Mouse (Mus musculus): ENCODE data around the gene Olfr1093. TPM values are rescaled to one million over a fixed set of nuclear protein-coding genes. Genes with fewer than 3 reads are reported as not detected.

Olfr1093 gene
- polyA plus RNA-seq (2014; fragmentation: Nextera tagmentation; extraction: Ambion mirVana): not detected in 2 replicates

DNA sequence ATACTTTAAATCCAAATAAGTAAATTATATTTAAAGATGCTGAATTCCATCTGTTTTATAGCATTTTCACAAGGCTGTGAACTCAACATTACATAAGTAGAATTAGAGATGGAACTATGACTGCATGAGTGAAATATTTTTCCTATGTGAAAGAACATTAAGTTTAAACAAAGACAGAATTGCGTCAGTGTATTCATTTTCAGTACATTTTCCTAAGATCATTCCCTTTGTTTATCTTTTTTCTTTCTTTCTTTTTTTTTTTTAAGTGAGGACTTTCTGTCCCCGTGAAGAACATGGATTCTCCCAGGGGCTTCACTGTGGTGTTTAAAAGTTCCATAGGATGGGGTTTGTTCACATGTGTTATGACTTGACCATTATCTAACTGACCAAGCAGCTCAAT, at the start of gene Olfr1093:
Gene Olfr1093, plus strand, starts transcription at position 301 of the 400 bp plus-strand sequence.
- Histone ChIP-seq H3K4me3 (ENCODE audit: low read depth, low read length) (no peak within 1 kb of the TSS), H3K4me1 (ENCODE audit: control insufficient read depth, insufficient read depth, low read length) (no peaks in the 10 kb centered on the region)

DNA sequence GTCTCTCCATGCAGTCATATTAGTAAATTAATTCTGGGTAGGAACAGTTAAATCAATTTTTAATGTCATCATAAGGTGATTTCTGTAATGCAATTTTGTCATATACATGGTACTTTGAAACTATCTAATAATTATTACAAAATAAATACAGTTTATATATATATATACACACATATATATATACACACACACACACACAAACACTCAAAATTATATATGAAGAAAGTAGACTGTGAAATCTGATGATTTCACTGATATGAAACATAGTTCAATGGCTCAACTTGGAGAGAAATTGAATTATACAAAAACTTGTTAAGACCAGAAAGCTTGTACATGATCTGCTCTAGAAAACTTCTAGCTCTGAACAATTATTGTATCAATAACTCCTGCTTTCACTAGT, 48.7 kb upstream of the Olfr1093 start, which contains the start of gene Olfr1089:
Gene Olfr1089, minus strand, starts transcription at position 101 of the 400 bp plus-strand sequence.
- no peaks in the 10 kb centered on the region for H3K9me3 ChIP-seq (ENCODE audit: control insufficient read depth, low read length)
- H3K36me3 ChIP-seq (ENCODE audit: control insufficient read depth, insufficient read depth, low read length): no peaks in the 10 kb centered on the region
- H3K27me3 ChIP-seq (ENCODE audit: control insufficient read depth, insufficient read depth, low read length): no peaks in the 10 kb centered on the region
- no peak within 1 kb of the TSS for H3K4me3 ChIP-seq (ENCODE audit: low read depth, low read length)
- H3K4me1 ChIP-seq (ENCODE audit: control insufficient read depth, insufficient read depth, low read length): no peaks in the 10 kb centered on the region
- no peak for ATAC-seq (ENCODE audit: low read depth)
- no peak within 1 kb of the TSS for H3K27ac ChIP-seq (ENCODE audit: low read depth, low read length)
- no peak within 1 kb of the TSS for H3K4me2 ChIP-seq (ENCODE audit: low read depth, low read length)
- no peak within 1 kb of the TSS for H3K9ac ChIP-seq (replicated peaks; ENCODE audit: low read depth, low read length)

More for the DNA sequence above, at the start of gene Olfr1093:
- H3K9ac ChIP-seq (replicated peaks; ENCODE audit: low read depth, low read length): no peak within 1 kb of the TSS
- whole genome bisulfite sequencing: 78% methylated on average over 2 of the region's 2 CpGs
- H3K36me3 ChIP-seq (ENCODE audit: control insufficient read depth, insufficient read depth, low read length): no peaks in the 10 kb centered on the region
- no peak within 1 kb of the TSS for H3K4me2 ChIP-seq (ENCODE audit: low read depth, low read length)
- ATAC-seq (ENCODE audit: low read depth): no peak
- no peak within 1 kb of the TSS for H3K27ac ChIP-seq (ENCODE audit: low read depth, low read length)
- no peaks in the 10 kb centered on the region for H3K27me3 ChIP-seq (ENCODE audit: control insufficient read depth, insufficient read depth, low read length)
- no peaks in the 10 kb centered on the region for H3K9me3 ChIP-seq (ENCODE audit: control insufficient read depth, low read length)

DNA sequence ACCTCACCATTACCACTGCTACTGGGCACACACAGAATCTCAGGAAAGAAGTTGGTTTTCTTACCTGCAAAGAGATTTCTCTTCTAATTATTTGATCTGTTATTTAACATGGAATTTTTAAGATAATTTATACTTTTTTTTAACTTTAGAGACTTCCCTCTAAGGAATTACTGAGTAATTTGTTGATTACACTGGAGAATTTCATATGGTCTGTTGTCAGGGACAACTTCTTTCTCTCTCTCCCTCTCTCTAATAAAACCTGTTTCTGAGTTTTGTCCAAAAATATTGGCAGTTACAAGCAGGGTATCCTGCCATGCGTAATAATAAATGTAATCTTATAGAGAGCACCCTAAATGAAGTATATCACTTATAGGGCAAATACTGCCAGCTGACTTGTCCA, 23.4 kb upstream of the Olfr1093 start, which contains the start of gene Olfr1090:
Gene Olfr1090, minus strand, starts transcription at position 101 of the 400 bp plus-strand sequence.
- Histone ChIP-seq H3K9ac (replicated peaks; ENCODE audit: low read depth, low read length) (no peak within 1 kb of the TSS), H3K4me2 (ENCODE audit: low read depth, low read length) (no peak within 1 kb of the TSS), H3K4me1 (ENCODE audit: control insufficient read depth, insufficient read depth, low read length) (no peaks in the 10 kb centered on the region), H3K36me3 (ENCODE audit: control insufficient read depth, insufficient read depth, low read length) (no peaks in the 10 kb centered on the region), H3K9me3 (ENCODE audit: control insufficient read depth, low read length) (no peaks in the 10 kb centered on the region), H3K27ac (ENCODE audit: low read depth, low read length) (no peak within 1 kb of the TSS), H3K4me3 (ENCODE audit: low read depth, low read length) (no peak within 1 kb of the TSS), H3K27me3 (ENCODE audit: control insufficient read depth, insufficient read depth, low read length) (no peaks in the 10 kb centered on the region)
- no peak for ATAC-seq (ENCODE audit: low read depth)
- WGBS: 98% methylated on average over 1 of the region's 1 CpGs

DNA sequence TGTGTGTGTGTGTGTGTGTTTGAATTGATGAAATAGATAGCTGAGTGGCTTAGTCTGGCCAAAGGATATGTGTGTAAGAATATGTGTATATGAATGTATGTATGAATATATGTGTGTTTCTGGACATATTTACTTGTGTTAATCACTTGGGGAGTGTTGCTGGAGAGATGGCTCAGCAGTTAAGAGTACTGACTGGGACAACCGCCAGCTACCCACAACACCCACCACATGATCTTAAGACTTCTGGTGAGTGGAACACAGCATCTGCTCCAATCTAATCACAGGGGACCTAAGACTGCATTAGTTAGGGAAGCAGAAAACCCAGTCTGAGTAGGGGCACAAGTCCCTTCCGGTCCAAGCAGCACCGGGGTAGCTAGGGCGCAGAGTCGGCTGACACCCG, 21.2 kb upstream of the Olfr1093 start:
- WGBS: 95% methylated on average over 6 of the region's 6 CpGs
- H3K9ac ChIP-seq (replicated peaks; ENCODE audit: low read depth, low read length): no peak overlapping the region
- no peak overlapping the region for H3K4me3 ChIP-seq (ENCODE audit: low read depth, low read length)
- H3K27me3 ChIP-seq (ENCODE audit: control insufficient read depth, insufficient read depth, low read length): no peaks in the 10 kb centered on the region
- no peak overlapping the region for H3K4me2 ChIP-seq (ENCODE audit: low read depth, low read length)
- H3K4me1 ChIP-seq (ENCODE audit: control insufficient read depth, insufficient read depth, low read length): no peaks in the 10 kb centered on the region
- no peak for ATAC-seq (ENCODE audit: low read depth)
- H3K36me3 ChIP-seq (ENCODE audit: control insufficient read depth, insufficient read depth, low read length): no peaks in the 10 kb centered on the region
- H3K27ac ChIP-seq (ENCODE audit: low read depth, low read length): no peak overlapping the region
- H3K9me3 ChIP-seq (ENCODE audit: control insufficient read depth, low read length): no peaks in the 10 kb centered on the region

DNA sequence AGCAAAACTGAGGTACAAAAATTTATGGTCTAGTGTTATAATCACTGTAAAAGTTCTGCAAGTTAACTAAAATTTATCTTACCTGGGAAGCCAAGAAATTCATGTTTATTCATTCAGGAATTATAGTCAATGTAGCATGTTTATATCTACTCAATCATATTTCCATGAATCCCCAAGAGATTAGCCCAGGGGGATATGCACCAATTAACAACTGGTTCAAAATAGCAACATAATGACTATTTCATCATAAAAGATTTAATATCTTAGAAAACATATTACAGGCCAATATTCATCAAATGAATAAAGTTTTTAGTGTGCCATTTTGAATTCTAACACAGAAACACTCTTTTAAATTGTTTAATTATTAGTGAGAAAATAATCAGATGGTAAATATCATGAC, 27.6 kb downstream of the Olfr1093 start, which contains the start of gene Olfr141:
Gene Olfr141, minus strand, starts transcription at position 101 of the 400 bp plus-strand sequence.
- Histone ChIP-seq H3K9ac (replicated peaks; ENCODE audit: low read depth, low read length) (no peak within 1 kb of the TSS), H3K9me3 (ENCODE audit: control insufficient read depth, low read length) (no peaks in the 10 kb centered on the region), H3K27ac (ENCODE audit: low read depth, low read length) (no peak within 1 kb of the TSS), H3K4me2 (ENCODE audit: low read depth, low read length) (no peak within 1 kb of the TSS), H3K36me3 (ENCODE audit: control insufficient read depth, insufficient read depth, low read length) (no peaks in the 10 kb centered on the region), H3K4me3 (ENCODE audit: low read depth, low read length) (no peak within 1 kb of the TSS), H3K4me1 (ENCODE audit: control insufficient read depth, insufficient read depth, low read length) (no peaks in the 10 kb centered on the region), H3K27me3 (ENCODE audit: control insufficient read depth, insufficient read depth, low read length) (no peaks in the 10 kb centered on the region)
- no peak for ATAC-seq (ENCODE audit: low read depth)

DNA sequence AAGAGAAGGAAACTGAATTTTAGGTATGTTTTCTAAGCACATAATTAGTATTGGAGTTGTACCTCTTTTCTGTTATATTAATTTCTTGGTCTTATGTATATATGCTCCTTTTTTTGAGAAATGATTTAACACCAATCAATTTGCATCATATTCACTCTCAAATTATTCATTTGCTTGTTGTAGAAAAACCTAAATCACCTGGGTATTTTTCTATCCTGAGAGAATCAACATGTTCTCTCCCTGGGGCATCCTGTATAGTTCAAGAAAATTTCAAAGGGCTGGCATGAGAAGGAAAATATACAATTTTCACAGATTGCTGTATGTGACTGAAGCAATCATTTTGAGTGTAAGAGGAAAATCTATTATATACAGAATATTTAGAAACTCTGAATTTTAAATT, 42.1 kb downstream of the Olfr1093 start, which contains the start of gene Olfr1094:
Gene Olfr1094, plus strand, starts transcription at position 301 of the 400 bp plus-strand sequence.
- H3K4me1 ChIP-seq (ENCODE audit: control insufficient read depth, insufficient read depth, low read length): no peaks in the 10 kb centered on the region
- H3K9ac ChIP-seq (replicated peaks; ENCODE audit: low read depth, low read length): no peak within 1 kb of the TSS
- H3K36me3 ChIP-seq (ENCODE audit: control insufficient read depth, insufficient read depth, low read length): no peaks in the 10 kb centered on the region
- no peaks in the 10 kb centered on the region for H3K27me3 ChIP-seq (ENCODE audit: control insufficient read depth, insufficient read depth, low read length)
- no peak within 1 kb of the TSS for H3K4me2 ChIP-seq (ENCODE audit: low read depth, low read length)
- H3K4me3 ChIP-seq (ENCODE audit: low read depth, low read length): no peak within 1 kb of the TSS
- H3K9me3 ChIP-seq (ENCODE audit: control insufficient read depth, low read length): no peaks in the 10 kb centered on the region
- H3K27ac ChIP-seq (ENCODE audit: low read depth, low read length): no peak within 1 kb of the TSS
- ATAC-seq (ENCODE audit: low read depth): no peak

Other genes starting within 250 kb of the Olfr1093 start
- gene Olfr1079, start 240.0 kb upstream of the Olfr1093 start, polyA plus RNA-seq (2014; fragmentation: Nextera tagmentation; extraction: Ambion mirVana): not detected in 2 replicates
- gene Olfr1080, start 224.2 kb upstream of the Olfr1093 start, polyA plus RNA-seq (2014; fragmentation: Nextera tagmentation; extraction: Ambion mirVana): not detected in 2 replicates
- gene Olfr1082, start 183.5 kb upstream of the Olfr1093 start, polyA plus RNA-seq (2014; fragmentation: Nextera tagmentation; extraction: Ambion mirVana): not detected in 2 replicates
- gene Olfr1084, start 142.8 kb upstream of the Olfr1093 start, polyA plus RNA-seq (2014; fragmentation: Nextera tagmentation; extraction: Ambion mirVana): not detected in 2 replicates
- not detected in 2 replicates for gene Olfr1085, start 120.5 kb upstream of the Olfr1093 start, polyA plus RNA-seq (2014; fragmentation: Nextera tagmentation; extraction: Ambion mirVana)
- not detected in 2 replicates for gene Olfr1086, start 102.4 kb upstream of the Olfr1093 start, polyA plus RNA-seq (2014; fragmentation: Nextera tagmentation; extraction: Ambion mirVana)
- gene Olfr1087, start 84.1 kb upstream of the Olfr1093 start, polyA plus RNA-seq (2014; fragmentation: Nextera tagmentation; extraction: Ambion mirVana): not detected in 2 replicates
- not detected in 2 replicates for gene Olfr1089, start 48.8 kb upstream of the Olfr1093 start, polyA plus RNA-seq (2014; fragmentation: Nextera tagmentation; extraction: Ambion mirVana)
- gene Olfr1090, start 23.5 kb upstream of the Olfr1093 start, polyA plus RNA-seq (2014; fragmentation: Nextera tagmentation; extraction: Ambion mirVana): not detected in 2 replicates
- not detected in 2 replicates for gene Olfr141, start 27.5 kb downstream of the Olfr1093 start, polyA plus RNA-seq (2014; fragmentation: Nextera tagmentation; extraction: Ambion mirVana)
- gene Olfr1094, start 42.2 kb downstream of the Olfr1093 start, polyA plus RNA-seq (2014; fragmentation: Nextera tagmentation; extraction: Ambion mirVana): not detected in 2 replicates
- not detected in 2 replicates for gene Olfr1095, start 69.2 kb downstream of the Olfr1093 start, polyA plus RNA-seq (2014; fragmentation: Nextera tagmentation; extraction: Ambion mirVana)
- gene Gm13723, start 92.3 kb downstream of the Olfr1093 start, polyA plus RNA-seq (2014; fragmentation: Nextera tagmentation; extraction: Ambion mirVana): not detected in 2 replicates
- gene Olfr1097, start 109.7 kb downstream of the Olfr1093 start, polyA plus RNA-seq (2014; fragmentation: Nextera tagmentation; extraction: Ambion mirVana): not detected in 2 replicates
- gene Olfr1098, start 142.1 kb downstream of the Olfr1093 start, polyA plus RNA-seq (2014; fragmentation: Nextera tagmentation; extraction: Ambion mirVana): not detected in 2 replicates
- gene Olfr1099, start 178.2 kb downstream of the Olfr1093 start, polyA plus RNA-seq (2014; fragmentation: Nextera tagmentation; extraction: Ambion mirVana): not detected in 2 replicates
- gene Olfr1100, start 197.5 kb downstream of the Olfr1093 start, polyA plus RNA-seq (2014; fragmentation: Nextera tagmentation; extraction: Ambion mirVana): not detected in 2 replicates
- gene Olfr1101, start 208.7 kb downstream of the Olfr1093 start, polyA plus RNA-seq (2014; fragmentation: Nextera tagmentation; extraction: Ambion mirVana): not detected in 2 replicates
- gene Olfr1102, start 215.9 kb downstream of the Olfr1093 start, polyA plus RNA-seq (2014; fragmentation: Nextera tagmentation; extraction: Ambion mirVana): not detected in 2 replicates
- gene Olfr1104, start 244.6 kb downstream of the Olfr1093 start, polyA plus RNA-seq (2014; fragmentation: Nextera tagmentation; extraction: Ambion mirVana): not detected in 2 replicates